Mouse (Mus musculus) liver, embryonic 18 days (tissue): Measurements from ENCODE around the gene Laptm4a. TPM values are rescaled to one million over a fixed set of nuclear protein-coding genes. Genes with fewer than 3 reads are reported as not detected.

Experiments
- polyA plus RNA-seq: library from polyadenylated mRNA; depleted of rRNA; stranded (reverse); fragments of >200 nt; gene quantifications from 2 replicates; pipeline ENCODE4 v1.2.3, GENCODE M21; 2012; rRNA removed

Gene Laptm4a
- 114 and 121 TPM in 2 replicates for polyA plus RNA-seq

GRCm38 (mm10) chr12:8921394-8922368 lies at the start of gene Laptm4a:
Gene Laptm4a (plus strand): TSS chr12:8921664.

GRCm38 (mm10) chr12:8947714-8948464 lies 26.4 kb downstream of the Laptm4a start, which contains the start of gene Matn3:
Gene Matn3 (plus strand): TSS chr12:8947929.

GRCm38 (mm10) chr12:8973820-8974465 lies 52.5 kb downstream of the Laptm4a start, which contains the start of gene Wdr35:
Gene Wdr35 (plus strand): TSS chr12:8973892.

Other genes with a start within 250 kb of the Laptm4a start
- 17.4 and 18.9 TPM in 2 replicates for gene Pum2, start 247.5 kb upstream of the Laptm4a start, polyA plus RNA-seq
- 29.5 and 31.1 TPM in 2 replicates for gene Sdc1, start 150.3 kb upstream of the Laptm4a start, polyA plus RNA-seq
- 0.01 TPM in 2 replicates for gene Matn3, start 26.3 kb downstream of the Laptm4a start, polyA plus RNA-seq
- gene Wdr35, start 52.2 kb downstream of the Laptm4a start, polyA plus RNA-seq, result 0.85 and 1.1 TPM in 2 replicates
- 8.0 and 8.5 TPM in 2 replicates for gene Ttc32, start 108.3 kb downstream of the Laptm4a start, polyA plus RNA-seq